ENCODE assay signal across 8 mouse cellular contexts in genomic region chr7:16364901-16365500, GRCm38 (mm10). TPM values are rescaled to one million over a fixed set of nuclear protein-coding genes. Genes with fewer than 3 reads are reported as not detected.
DNase-seq lines count a peak whose midpoint lies in the region; ATAC-seq and TF ChIP-seq lines count a peak whose summit lies in the region.

No protein-coding gene starts in this region.

- H3K36me3 ChIP-seq in kidney, adult 2 months (ENCODE audit: control insufficient read depth, insufficient read depth, low read length): peaks cover 4% of the 10 kb centered on the region; the same call in 1 of the 2 replicates
- peaks cover 14% of the 10 kb centered on the region for H3K36me3 ChIP-seq in hindbrain, embryonic 11.5 days (ENCODE audit: control insufficient read depth, insufficient read depth, low read length)

- no peak for TF ChIP-seq POLR2A in kidney, adult 2 months (IDR thresholded peaks at IDR 0.05; ENCODE audit: low read depth, low read length)

- no peak overlapping the region for H3K4me2 ChIP-seq in hindbrain, embryonic 11.5 days (replicated peaks; ENCODE audit: low read depth, low read length)

- H3K9me3 ChIP-seq in hindbrain, embryonic 11.5 days (ENCODE audit: control insufficient read depth, low read length): no peaks in the 10 kb centered on the region

- TF ChIP-seq CTCF in kidney, adult 2 months (conservative IDR thresholded peaks at IDR 0.05; ENCODE audit: insufficient read depth, insufficient read length, low read depth, low read length): no peak

- H3K4me3 ChIP-seq in kidney, adult 2 months (ENCODE audit: insufficient read depth, low read depth, low read length): no peak overlapping the region
- no peak overlapping the region for H3K4me3 ChIP-seq in hindbrain, embryonic 11.5 days (ENCODE audit: low read depth, low read length)

- DNase-seq in kidney, adult 2 months: peak; percentile 40
- DNase-seq in kidney, adult 11 months: no peak
- DNase-seq in adrenal gland, postnatal 36 days: peak; percentile 43
- peak; percentile 68 for DNase-seq in hindbrain, embryonic 11.5 days (ENCODE audit: low spot score)
- DNase-seq in lung, postnatal 36 days: peak; percentile 72
- DNase-seq in layer of hippocampus, adult 9-10 months (ENCODE audit: low spot score): no peak
- no peak for DNase-seq in gastrocnemius, adult 8-10 months (ENCODE audit: low spot score in 2 of 2)

- peak overlapping the region; percentile 80 for H3K27ac ChIP-seq in kidney, adult 2 months (ENCODE audit: insufficient read depth, low read depth, low read length)
- peak overlapping the region; percentile 60 for H3K27ac ChIP-seq in hindbrain, embryonic 11.5 days (ENCODE audit: low read depth, low read length)

- WGBS in kidney, adult 2 months: 47% methylated on average over 4 of the region's 4 CpGs
- WGBS in hindbrain, embryonic 11.5 days: 25% methylated on average over 4 of the region's 4 CpGs

- peak; percentile 87 for ATAC-seq in hindbrain, embryonic 11.5 days (ENCODE audit: low FRiP score)
- ATAC-seq in megakaryocyte-erythroid progenitor cell, adult 5-6 weeks (replicated peaks; ENCODE audit: low FRiP score, low TSS enrichment, poor library complexity, severe bottlenecking): no peak

- no peaks in the 10 kb centered on the region for H3K27me3 ChIP-seq in kidney, adult 2 months (replicated peaks; ENCODE audit: control insufficient read depth, insufficient read depth, low read length)
- H3K27me3 ChIP-seq in hindbrain, embryonic 11.5 days (ENCODE audit: control insufficient read depth, insufficient read depth, low read length): no peaks in the 10 kb centered on the region

- peaks cover 19% of the 10 kb centered on the region for H3K4me1 ChIP-seq in kidney, adult 2 months (ENCODE audit: control insufficient read depth, insufficient read depth, low read length)
- peaks cover 14% of the 10 kb centered on the region for H3K4me1 ChIP-seq in hindbrain, embryonic 11.5 days (replicated peaks; ENCODE audit: control insufficient read depth, insufficient read depth, low read length)

- no peak overlapping the region for H3K9ac ChIP-seq in hindbrain, embryonic 11.5 days (ENCODE audit: low read depth, low read length)

RNA-seq across cellular contexts. Expression of gene Sae1, which starts 22.6 kb away (rescaled TPM):
- 23.0 and 29.2 TPM in 2 replicates for polyA plus RNA-seq in kidney, adult 2 months (2012; rRNA removed)
- total RNA-seq in adrenal gland, postnatal 36 days (2021): 10 to 100 TPM; 69.1 to 70.8 TPM
- polyA plus RNA-seq in hindbrain, embryonic 11.5 days (2014; fragmentation: Nextera tagmentation; extraction: Ambion mirVana): 339 and 377 TPM in 2 replicates
- 132 and 134 TPM in 2 replicates for total RNA-seq in megakaryocyte-erythroid progenitor cell, adult 5-6 weeks (2014; fragmentation: Nextera tagmentation)
- total RNA-seq in megakaryocyte-erythroid progenitor cell, adult 5-6 weeks (2017): 478 and 490 TPM in 2 replicates
- 10 to 100 TPM; 25.0 to 30.6 (median 26.9) TPM for total RNA-seq in gastrocnemius, adult 8-10 months (2022)

RNA-seq across cellular contexts. Expression of gene Zc3h4, which starts 35.7 kb away (rescaled TPM):
- 23.9 and 25.9 TPM in 2 replicates for polyA plus RNA-seq in kidney, adult 2 months (2012; rRNA removed)
- 10 to 100 TPM; 38.3 to 39.0 TPM for total RNA-seq in adrenal gland, postnatal 36 days (2021)
- polyA plus RNA-seq in hindbrain, embryonic 11.5 days (2014; fragmentation: Nextera tagmentation; extraction: Ambion mirVana): 15.7 and 20.7 TPM in 2 replicates
- total RNA-seq in megakaryocyte-erythroid progenitor cell, adult 5-6 weeks (2014; fragmentation: Nextera tagmentation): 60.7 and 66.9 TPM in 2 replicates
- 29.5 and 39.1 TPM in 2 replicates for total RNA-seq in megakaryocyte-erythroid progenitor cell, adult 5-6 weeks (2017)
- total RNA-seq in gastrocnemius, adult 8-10 months (2022): 10 to 100 TPM; 23.1 to 28.9 (median 26.7) TPM

RNA-seq across cellular contexts. Expression of gene Bbc3, which starts 56.8 kb away (rescaled TPM):
- 5.1 and 5.2 TPM in 2 replicates for polyA plus RNA-seq in kidney, adult 2 months (2012; rRNA removed)
- total RNA-seq in adrenal gland, postnatal 36 days (2021): 1 to 10 TPM; 3.6 to 4.7 TPM
- polyA plus RNA-seq in hindbrain, embryonic 11.5 days (2014; fragmentation: Nextera tagmentation; extraction: Ambion mirVana): 6.4 and 8.1 TPM in 2 replicates
- total RNA-seq in megakaryocyte-erythroid progenitor cell, adult 5-6 weeks (2014; fragmentation: Nextera tagmentation): 1.8 and 2.9 TPM in 2 replicates
- total RNA-seq in megakaryocyte-erythroid progenitor cell, adult 5-6 weeks (2017): 3.1 and 4.4 TPM in 2 replicates
- total RNA-seq in gastrocnemius, adult 8-10 months (2022): 1 to 10 TPM; 1.4 to 2.1 (median 1.5) TPM

Comparison
In these comparisons a context has a peak if more than half of its experiments do, and no peak if none do; other contexts are left out.
1. DNase-seq: peak in kidney, adult 2 months (single experiment), adrenal gland, postnatal 36 days (2 of 2), hindbrain, embryonic 11.5 days (single experiment) and lung, postnatal 36 days (single experiment); none in kidney, adult 11 months (single experiment), layer of hippocampus, adult 9-10 months (single experiment) and gastrocnemius, adult 8-10 months (0 of 2).